Mouse (Mus musculus) heart, adult 2 months (tissue): Measurements from ENCODE around the gene Cox8b. TPM values are rescaled to one million over a fixed set of nuclear protein-coding genes. Genes with fewer than 3 reads are reported as not detected.
"Not testable (repeated sequence)": the region's sequence is repeated elsewhere in the genome, so short reads cannot be mapped to it uniquely, and the experiment has no call there.

Experiments
- DNase-seq, 2 experiments: peaks; one replicate each; pipeline ENCODE4 v3.0.0; 2021
- H3K27ac ChIP-seq: fragments of 200-600 bp; 2 replicates; pipeline ENCODE4 v1.8.1; 2022
- H3K27me3 ChIP-seq: fragments of 200-500 bp; 2 replicates; pipeline ENCODE4 v1.6.1; 2012; ENCODE audit warnings: mild to moderate bottlenecking, low read length, inconsistent platforms, mixed read lengths; ENCODE audit not compliant: control insufficient read depth, insufficient read depth
- H3K36me3 ChIP-seq: fragments of 200-500 bp; 2 replicates; pipeline ENCODE4 v1.6.1; 2012; ENCODE audit warnings: low read length, inconsistent platforms; ENCODE audit not compliant: control insufficient read depth, insufficient read depth
- H3K4me1 ChIP-seq: fragments of 200-500 bp; 2 replicates; pipeline ENCODE4 v1.6.1; 2011; ENCODE audit warnings: low read length; ENCODE audit not compliant: control insufficient read depth, insufficient read depth
- H3K4me3 ChIP-seq: fragments of 200-600 bp; 2 replicates; pipeline ENCODE4 v1.8.1; 2022
- H3K79me2 ChIP-seq: fragments of 200-500 bp; replicated peaks from 2 replicates; pipeline ENCODE4 v1.6.1; 2012; ENCODE audit warnings: mild to moderate bottlenecking, inconsistent platforms, low read length, moderate library complexity, mixed read lengths; ENCODE audit not compliant: control insufficient read depth, insufficient read depth
- H3K9ac ChIP-seq: fragments of 200-500 bp; 2 replicates; pipeline ENCODE4 v1.6.1; 2012; ENCODE audit warnings: low read depth, mild to moderate bottlenecking, control low read depth, inconsistent platforms, low read length, mixed read lengths
- CTCF ChIP-seq: fragments of 200-600 bp; IDR thresholded peaks from 2 replicates; pipeline ENCODE4 v1.8.1; 2022; ENCODE audit warnings: antibody characterized with exemption, mild to moderate bottlenecking, moderate library complexity
- EP300 ChIP-seq: fragments of 200-500 bp; IDR thresholded peaks from 2 replicates; pipeline ENCODE4 v1.6.1; 2011; ENCODE audit warnings: low read depth, low read length, control low read depth; ENCODE audit not compliant: insufficient read depth
- POLR2A ChIP-seq: fragments of 200-500 bp; IDR thresholded peaks from 2 replicates; pipeline ENCODE4 v1.6.1; 2011; ENCODE audit warnings: mild to moderate bottlenecking, low read depth, low read length, control low read depth; ENCODE audit not compliant: insufficient read depth
- WGBS: fragments of 180-500 bp; shearing (Covaris S2); methylation state at CpG from one replicate; pipeline ENCODE4 v1.1.7; 2018; 5-methylcytosine and 5-hydroxymethylcytosine counted together
- intact Hi-C: fragments of 180-260 bp; cut with DNase I; formaldehyde crosslinking; loops from one replicate; pipeline ENCODE4 v1.15.1; 2025
- polyA plus RNA-seq: library from polyadenylated mRNA; depleted of rRNA; stranded (reverse); fragments of >200 nt; gene quantifications from 2 replicates; pipeline ENCODE4 v1.2.3, GENCODE M21; 2012
- total RNA-seq, 2 experiments: library from RNA; stranded (reverse); gene quantifications; 2 replicates each; pipeline ENCODE4 v1.2.3; 2021

The Cox8b gene
- total and polyA plus RNA-seq, 3 experiments: 2,194 to 3,250 (median 2,777) TPM

DNA sequence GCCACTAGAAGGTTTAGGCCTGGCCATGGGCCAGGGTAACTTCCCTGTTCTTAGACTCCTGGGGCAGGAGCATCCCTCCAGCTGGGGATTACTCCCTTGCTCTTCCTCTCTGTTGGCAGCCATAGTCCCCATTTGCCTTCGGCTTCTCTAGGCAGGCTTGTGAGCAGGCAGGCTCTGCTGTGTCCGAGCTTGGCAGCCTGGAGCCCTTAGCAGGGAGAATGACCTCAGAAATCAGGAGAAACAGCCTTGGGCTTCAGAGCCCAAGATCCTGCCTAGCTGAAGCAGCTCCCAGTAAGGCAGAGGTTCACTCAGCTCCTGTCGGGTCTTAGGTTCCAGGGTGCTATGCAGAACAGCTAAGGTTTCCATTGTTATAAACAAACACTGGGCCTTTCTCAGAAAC, 1.1 kb downstream of the Cox8b start:
- Histone ChIP-seq H3K27me3 (no peaks in the 10 kb centered on the region), H3K4me3 (peak overlapping the region; percentile 49), H3K79me2 (no peaks in the 10 kb centered on the region), H3K9ac (peak overlapping the region; percentile 68; the same call in 1 of the 2 replicates), H3K27ac (peak overlapping the region; percentile 93), H3K36me3 (no peaks in the 10 kb centered on the region; the same call in 1 of the 2 replicates), H3K4me1 (no peaks in the 10 kb centered on the region; the same call in 1 of the 2 replicates)
- WGBS: 45% methylated on average over 3 of the region's 3 CpGs
- DNase-seq: peak in 1 of 2 experiments; percentile 30
- intact Hi-C loops: no loop called here
- no peak for TF ChIP-seq EP300
- TF ChIP-seq CTCF: no peak
- TF ChIP-seq POLR2A: no peak

- Histone ChIP-seq H3K79me2 (no peaks in the 10 kb centered on the region), H3K4me1 (no peaks in the 10 kb centered on the region; the same call in 1 of the 2 replicates), H3K36me3 (no peaks in the 10 kb centered on the region; the same call in 1 of the 2 replicates), H3K27me3 (no peaks in the 10 kb centered on the region), H3K4me3 (no peak overlapping the region), H3K9ac (no peak overlapping the region), H3K27ac (no peak overlapping the region)
- WGBS: 85% methylated on average over 7 of the region's 7 CpGs
- TF ChIP-seq EP300 (no peak), POLR2A (no peak), CTCF (no peak)
- intact Hi-C loops: no loop called here
- no peak for DNase-seq
Observed at GRCm38 (mm10) chr7:140897863-140898262, 2.4 kb downstream of the Cox8b start.

- Histone ChIP-seq H3K4me3 (no peak overlapping the region), H3K27me3 (no peaks in the 10 kb centered on the region), H3K4me1 (no peaks in the 10 kb centered on the region; the same call in 1 of the 2 replicates), H3K27ac (no peak overlapping the region), H3K9ac (no peak overlapping the region), H3K79me2 (no peaks in the 10 kb centered on the region), H3K36me3 (no peaks in the 10 kb centered on the region; the same call in 1 of the 2 replicates)
- DNase-seq: no peak
- no peak for TF ChIP-seq CTCF
- no peak for TF ChIP-seq POLR2A
- TF ChIP-seq EP300: no peak
- 90% methylated on average over 3 of the region's 3 CpGs for WGBS
- intact Hi-C loops: no loop called here
Observed at GRCm38 (mm10) chr7:140894611-140895010, 5.6 kb downstream of the Cox8b start.

GRCm38 (mm10) chr7:140894031-140894430, 6.2 kb downstream of the Cox8b start:
- DNase-seq: no peak
- no peak for TF ChIP-seq CTCF
- TF ChIP-seq POLR2A: no peak
- TF ChIP-seq EP300: no peak
- H3K36me3 ChIP-seq: no peaks in the 10 kb centered on the region; the same call in 1 of the 2 replicates
- H3K4me1 ChIP-seq: no peaks in the 10 kb centered on the region; the same call in 1 of the 2 replicates
- intact Hi-C loops: no loop called here
- WGBS: 92% methylated on average over 7 of the region's 7 CpGs
- H3K9ac ChIP-seq: no peak overlapping the region
- no peak overlapping the region for H3K27ac ChIP-seq
- no peak overlapping the region for H3K4me3 ChIP-seq
- H3K79me2 ChIP-seq: no peaks in the 10 kb centered on the region
- no peaks in the 10 kb centered on the region for H3K27me3 ChIP-seq

DNA sequence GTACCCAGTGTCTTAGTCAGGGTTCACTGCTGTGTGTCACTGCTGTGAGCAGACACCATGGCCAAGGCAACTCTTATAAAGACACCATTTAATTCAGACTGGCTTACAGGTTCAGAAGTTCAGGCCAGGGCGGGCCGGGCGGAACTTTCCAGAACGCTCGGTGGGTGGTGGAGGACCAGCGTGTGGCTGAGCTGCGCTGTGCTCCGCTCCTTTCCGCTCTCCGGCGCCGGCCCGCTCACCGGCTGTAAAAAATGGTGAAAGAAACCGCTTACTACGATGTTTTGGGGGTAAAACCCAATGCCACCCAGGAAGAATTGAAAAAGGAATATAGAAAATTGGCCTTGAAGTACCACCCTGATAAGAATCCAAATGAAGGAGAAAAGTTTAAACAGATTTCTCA, 9.6 kb downstream of the Cox8b start:
- WGBS: 96% methylated on average over 16 of the region's 16 CpGs
- H3K4me3 ChIP-seq, H3K27me3 ChIP-seq, H3K36me3 ChIP-seq, H3K4me1 ChIP-seq, H3K9ac ChIP-seq, intact Hi-C loops, H3K27ac ChIP-seq, DNase-seq, H3K79me2 ChIP-seq: not testable (repeated sequence)

- intact Hi-C loops: loop anchor here (1.0 to 5.0 kb wide), 2 partner anchors 25 to 35 kb away; partner anchors contain the start of genes Bet1l, Odf3 and Scgb1c1
- Histone ChIP-seq H3K27me3 (no peaks in the 10 kb centered on the region), H3K4me3 (peak overlapping the region; percentile 72), H3K4me1 (peaks cover 2% of the 10 kb centered on the region), H3K79me2 (no peaks in the 10 kb centered on the region; the same call in 1 of the 2 replicates), H3K9ac (peak overlapping the region; percentile 57), H3K27ac (peak overlapping the region; percentile 91), H3K36me3 (no peaks in the 10 kb centered on the region)
- TF ChIP-seq EP300 (no peak), CTCF (no peak), POLR2A (no peak)
- 1% methylated on average over 12 of the region's 12 CpGs for WGBS
- no peak for DNase-seq
Observed at GRCm38 (mm10) chr7:140882469-140882803, 17.8 kb downstream of the Cox8b start.
